Mouse (Mus musculus) layer of hippocampus, adult 8-10 months (tissue): Measurements from ENCODE around the gene C8a. TPM values are rescaled to one million over a fixed set of nuclear protein-coding genes. Genes with fewer than 3 reads are reported as not detected.

Experiments
- DNase-seq, 2 experiments: peaks; one replicate each; pipeline ENCODE4 v3.0.0; 2022; ENCODE audit warnings: low spot score in 2 of 2
- total RNA-seq, 4 experiments: library from RNA; stranded (reverse); gene quantifications; 2 replicates each; pipeline ENCODE4 v1.2.4; 2022

C8a gene
- total RNA-seq, 4 experiments from 2014 or later = not detected

GRCm38 (mm10) chr4:104842204-104842603 is 34.0 kb downstream of the C8a start:
- DNase-seq = no peak

- DNase-seq = no peak
Measured at GRCm38 (mm10) chr4:104838342-104838741, 37.9 kb downstream of the C8a start.

GRCm38 (mm10) chr4:104835096-104835495 is 41.1 kb downstream of the C8a start:
- DNase-seq = peak in 1 of 2 experiments; percentile 9

GRCm38 (mm10) chr4:104828939-104829338 is 47.3 kb downstream of the C8a start:
- peak in 1 of 2 experiments; percentile 18 for DNase-seq

GRCm38 (mm10) chr4:104824381-104825077 is 51.7 kb downstream of the C8a start:
- DNase-seq = no peak

GRCm38 (mm10) chr4:104823597-104824101 is 52.5 kb downstream of the C8a start:
- DNase-seq = no peak

GRCm38 (mm10) chr4:104819891-104820290 is 56.3 kb downstream of the C8a start:
- DNase-seq = no peak

GRCm38 (mm10) chr4:104818986-104819385 is 57.2 kb downstream of the C8a start:
- DNase-seq = no peak

GRCm38 (mm10) chr4:104817509-104817908 is 58.7 kb downstream of the C8a start:
- DNase-seq = no peak

- no peak for DNase-seq
Measured at GRCm38 (mm10) chr4:104816519-104817232, 59.5 kb downstream of the C8a start.

GRCm38 (mm10) chr4:104813617-104814016 is 62.6 kb downstream of the C8a start:
- no peak for DNase-seq

GRCm38 (mm10) chr4:104810710-104811286 is 65.4 kb downstream of the C8a start:
- DNase-seq = no peak

GRCm38 (mm10) chr4:104805414-104806257 is 70.6 kb downstream of the C8a start:
- no peak for DNase-seq

GRCm38 (mm10) chr4:104804100-104804499 is 72.1 kb downstream of the C8a start:
- no peak for DNase-seq

- no peak for DNase-seq
Measured at GRCm38 (mm10) chr4:104801625-104802024, 74.6 kb downstream of the C8a start.

- no peak for DNase-seq
Measured at GRCm38 (mm10) chr4:104798951-104799350, 77.2 kb downstream of the C8a start.

- DNase-seq = no peak
Measured at GRCm38 (mm10) chr4:104792111-104792510, 84.1 kb downstream of the C8a start.

GRCm38 (mm10) chr4:104782346-104782745 is 93.9 kb downstream of the C8a start:
- DNase-seq = no peak

- DNase-seq = no peak
Measured at GRCm38 (mm10) chr4:104781441-104781840, 94.8 kb downstream of the C8a start.

- no peak for DNase-seq
Measured at GRCm38 (mm10) chr4:104779460-104779859, 96.7 kb downstream of the C8a start.

- DNase-seq = no peak
Measured at GRCm38 (mm10) chr4:104775601-104776000, 100.6 kb downstream of the C8a start.
